Mouse (Mus musculus) cerebellum, adult 9-10 months (tissue): ENCODE measurements at regions not wholly inside any gene's neighbourhood (a gene's known extent, or its start where the extent isn't known, plus 50 kb on each side); places are given as distances from the start of the nearest gene placed in this dataset.
"Not testable (repeated sequence)": the region's sequence is repeated elsewhere in the genome, so short reads cannot be mapped to it uniquely, and the experiment has no call there.

Experiments used
- DNase-seq: peaks from one replicate; pipeline ENCODE4 v3.0.0; 2022

- no peak for DNase-seq
Observed at GRCm38 (mm10) chr4:4708261-4708660, 84.9 kb downstream of the Impad1 start.

- DNase-seq, result no peak
Observed at GRCm38 (mm10) chr4:4699102-4699501, 94.1 kb downstream of the Impad1 start.

GRCm38 (mm10) chr4:4695413-4695812, 97.7 kb downstream of the Impad1 start:
- no peak for DNase-seq

- no peak for DNase-seq
Observed at GRCm38 (mm10) chr4:4686920-4687319, 106.2 kb downstream of the Impad1 start.

- DNase-seq, result no peak
Observed at GRCm38 (mm10) chr4:4674607-4675006, 118.5 kb downstream of the Impad1 start.

GRCm38 (mm10) chr4:4650251-4650650, 142.9 kb downstream of the Impad1 start:
- no peak for DNase-seq

- peak; percentile 12 for DNase-seq
Observed at GRCm38 (mm10) chr4:4645264-4645663, 147.9 kb downstream of the Impad1 start.

- DNase-seq, result no peak
Observed at GRCm38 (mm10) chr4:4636258-4636657, 156.9 kb downstream of the Impad1 start.

- DNase-seq, result no peak
Observed at GRCm38 (mm10) chr4:4635856-4636255, 157.3 kb downstream of the Impad1 start.

GRCm38 (mm10) chr4:4635338-4635737, 157.8 kb downstream of the Impad1 start:
- DNase-seq, result no peak

GRCm38 (mm10) chr4:4634646-4635045, 158.5 kb downstream of the Impad1 start:
- no peak for DNase-seq

GRCm38 (mm10) chr4:4630750-4631149, 162.4 kb downstream of the Impad1 start:
- DNase-seq, result no peak

GRCm38 (mm10) chr4:4629251-4629650, 163.9 kb downstream of the Impad1 start:
- no peak for DNase-seq

- peak; percentile 65 for DNase-seq
Observed at GRCm38 (mm10) chr4:4623840-4624239, 169.3 kb downstream of the Impad1 start.

- DNase-seq, result not testable (repeated sequence)
Observed at GRCm38 (mm10) chr4:4620135-4620534, 173.0 kb downstream of the Impad1 start.

- DNase-seq, result no peak
Observed at GRCm38 (mm10) chr4:4614577-4614976, 178.6 kb downstream of the Impad1 start.
